Mouse (Mus musculus) cerebellum, adult 2 months (tissue): ENCODE measurements around the gene Fryl.

Experiments used
- CTCF ChIP-seq: fragments of 200-500 bp; IDR thresholded peaks from 2 replicates; pipeline ENCODE4 v1.5.1; 2011; ENCODE audit warnings: low read depth, mild to moderate bottlenecking, control low read depth, low read length, moderate library complexity, borderline replicate concordance; ENCODE audit not compliant: insufficient read depth
- POLR2A ChIP-seq: fragments of 200-500 bp; IDR thresholded peaks from 2 replicates; pipeline ENCODE4 v1.6.1; 2011; ENCODE audit warnings: low read length, control low read depth, borderline replicate concordance; ENCODE audit not compliant: insufficient read depth

DNA sequence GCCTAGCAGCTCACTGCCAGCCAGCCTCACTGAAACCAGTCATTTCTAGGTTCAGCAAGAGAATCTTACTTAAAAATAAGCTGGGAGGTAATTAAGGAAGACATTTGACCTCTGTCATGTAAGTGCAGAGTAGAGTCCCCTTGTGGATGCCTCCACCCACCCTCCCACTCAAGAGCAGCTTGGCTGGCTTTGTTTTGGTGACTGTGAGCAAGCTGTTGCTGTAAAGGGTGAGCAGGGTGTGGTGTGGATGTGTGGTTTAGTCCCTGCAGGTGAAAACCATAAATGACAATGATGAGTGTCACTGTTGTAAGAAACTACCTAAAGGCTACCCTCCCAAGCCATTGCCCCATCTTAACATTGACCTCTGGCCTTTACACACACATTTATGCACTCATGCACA lies 104.2 kb downstream of the Fryl start:
- TF ChIP-seq POLR2A (no peak), CTCF (no peak)
